Mouse (Mus musculus) myocyte (in vitro differentiated cells): ENCODE data around the gene Fpr3. TPM values are rescaled to one million over a fixed set of nuclear protein-coding genes. Genes with fewer than 3 reads are reported as not detected.

Source experiments
- H3K27me3 ChIP-seq: one replicate; pipeline ENCODE4 v1.6.1; 2011; ENCODE audit not compliant: control insufficient read depth, insufficient read depth, insufficient read length
- H3K36me3 ChIP-seq: one replicate; pipeline ENCODE4 v1.6.1; 2011; ENCODE audit not compliant: control insufficient read depth, insufficient read depth
- H3K4me2 ChIP-seq: one replicate; pipeline ENCODE4 v1.6.1; 2011; ENCODE audit warnings: low read depth, control low read depth
- H3K4me3 ChIP-seq: one replicate; pipeline ENCODE4 v1.5.1; 2011; ENCODE audit warnings: mild to moderate bottlenecking, control low read depth, moderate library complexity
- H3K79me2 ChIP-seq: one replicate; pipeline ENCODE4 v1.6.1; 2011; ENCODE audit not compliant: control insufficient read depth, insufficient read depth
- H3ac ChIP-seq: one replicate; pipeline ENCODE4 v1.6.1; 2011; ENCODE audit not compliant: control insufficient read depth, insufficient read length
- CEBPB ChIP-seq: IDR thresholded peaks from 2 replicates; pipeline ENCODE4 v1.6.1; 2011; ENCODE audit warnings: mild to moderate bottlenecking, moderate library complexity; ENCODE audit not compliant: poor library complexity, insufficient read depth, severe bottlenecking
- E2F4 ChIP-seq: IDR thresholded peaks from one replicate; pipeline ENCODE4 v1.6.1; 2011; ENCODE audit warnings: mild to moderate bottlenecking, control low read depth, moderate library complexity; ENCODE audit not compliant: insufficient read depth
- MAX ChIP-seq: IDR thresholded peaks from one replicate; pipeline ENCODE4 v1.6.1; 2011; ENCODE audit warnings: low read depth, mild to moderate bottlenecking, control low read depth
- MYOD1 ChIP-seq, 3 experiments: IDR thresholded peaks; one replicate each; pipeline ENCODE4 v1.6.1; 2011; ENCODE audit warnings: control low read depth in 2 of 3, low read depth in 2 of 3, mild to moderate bottlenecking in 2 of 3, moderate library complexity in 1 of 3; ENCODE audit not compliant: insufficient read length in 2 of 3, control insufficient read depth in 1 of 3
- MYOG ChIP-seq, 3 experiments: IDR thresholded peaks; one replicate each; pipeline ENCODE4 v1.6.1; 2011; ENCODE audit warnings: control low read depth in 2 of 3, low read depth in 2 of 3, mild to moderate bottlenecking in 2 of 3; ENCODE audit not compliant: insufficient read length in 2 of 3, control insufficient read depth in 1 of 3, insufficient read depth in 1 of 3
- POLR2A ChIP-seq: IDR thresholded peaks from one replicate; pipeline ENCODE4 v1.6.1; 2011; ENCODE audit warnings: low read depth, mild to moderate bottlenecking, control low read depth, moderate library complexity; ENCODE audit not compliant: insufficient read length
- POLR2AphosphoS2 ChIP-seq: IDR thresholded peaks from one replicate; pipeline ENCODE4 v1.6.1; 2011; ENCODE audit warnings: low read depth, control low read depth; ENCODE audit not compliant: insufficient read length
- REST ChIP-seq: IDR thresholded peaks from one replicate; pipeline ENCODE4 v1.6.1; 2011; ENCODE audit warnings: mild to moderate bottlenecking, control low read depth, moderate library complexity; ENCODE audit not compliant: insufficient read depth, insufficient read length
- SRF ChIP-seq: IDR thresholded peaks from one replicate; pipeline ENCODE4 v1.6.1; 2011; ENCODE audit warnings: low read depth; ENCODE audit not compliant: control insufficient read depth, insufficient read length
- TCF12 ChIP-seq: IDR thresholded peaks from one replicate; pipeline ENCODE4 v1.6.1; 2011; ENCODE audit warnings: mild to moderate bottlenecking, control low read depth; ENCODE audit not compliant: poor library complexity, insufficient read depth, severe bottlenecking
- TCF3 ChIP-seq: IDR thresholded peaks from one replicate; pipeline ENCODE4 v1.6.1; 2011; ENCODE audit warnings: low read depth, control low read depth; ENCODE audit not compliant: insufficient read length
- USF1 ChIP-seq: IDR thresholded peaks from one replicate; pipeline ENCODE4 v1.6.1; 2011; ENCODE audit warnings: low read depth, mild to moderate bottlenecking, control low read depth, moderate library complexity
- polyA plus RNA-seq: library from polyadenylated mRNA; unstranded; fragments of >200 nt; fragmentation: generic; extraction: Trizol; gene quantifications from one replicate; pipeline ENCODE4 v1.2.1, GENCODE M21; 2012; ENCODE audit warnings: missing spikeins

The Fpr3 gene
- polyA plus RNA-seq, 1 experiment = not detected

- TF ChIP-seq TCF12 = no peak
- Histone ChIP-seq H3K4me2 (no peak overlapping the region), H3K4me3 (no peak overlapping the region), H3K79me2 (no peaks in the 10 kb centered on the region), H3K36me3 (no peaks in the 10 kb centered on the region), H3ac (no peak overlapping the region), H3K27me3 (no peaks in the 10 kb centered on the region)
Observed at GRCm38 (mm10) chr17:17866801-17867469, 20.7 kb upstream of the Fpr3 start.

GRCm38 (mm10) chr17:17870892-17871550, 16.6 kb upstream of the Fpr3 start:
- Histone ChIP-seq H3ac (no peak overlapping the region), H3K4me3 (no peak overlapping the region), H3K79me2 (no peaks in the 10 kb centered on the region), H3K27me3 (no peaks in the 10 kb centered on the region), H3K4me2 (no peak overlapping the region), H3K36me3 (no peaks in the 10 kb centered on the region)
- TF ChIP-seq MAX = no peak
- TF ChIP-seq POLR2AphosphoS2 = no peak
- no peak for TF ChIP-seq CEBPB
- no peak for TF ChIP-seq MYOG (IDR thresholded peaks at IDR 0.05; ENCODE audit: control insufficient read depth in 1 of 3, insufficient read depth in 1 of 3, insufficient read length in 2 of 3, low read depth in 2 of 3)
- no peak for TF ChIP-seq USF1

GRCm38 (mm10) chr17:17871697-17872096, 16.0 kb upstream of the Fpr3 start:
- no peak for TF ChIP-seq TCF3
- no peak for TF ChIP-seq REST
- TF ChIP-seq POLR2AphosphoS2 = no peak
- TF ChIP-seq SRF = no peak
- TF ChIP-seq USF1 = no peak
- no peak for TF ChIP-seq E2F4
- no peak for TF ChIP-seq CEBPB
- TF ChIP-seq POLR2A = no peak
- no peak for TF ChIP-seq MAX
- no peak for TF ChIP-seq MYOG (IDR thresholded peaks at IDR 0.05; ENCODE audit: control insufficient read depth in 1 of 3, insufficient read depth in 1 of 3, insufficient read length in 2 of 3, low read depth in 2 of 3)
- TF ChIP-seq TCF12 = no peak
- TF ChIP-seq MYOD1 (IDR thresholded peaks at IDR 0.05; ENCODE audit: control insufficient read depth in 1 of 3, insufficient read length in 2 of 3, low read depth in 2 of 3) = no peak
- no peaks in the 10 kb centered on the region for H3K79me2 ChIP-seq
- no peak overlapping the region for H3K4me2 ChIP-seq
- H3K4me3 ChIP-seq = no peak overlapping the region
- H3K36me3 ChIP-seq = no peaks in the 10 kb centered on the region
- no peaks in the 10 kb centered on the region for H3K27me3 ChIP-seq
- H3ac ChIP-seq = no peak overlapping the region

GRCm38 (mm10) chr17:17879347-17879746, 8.3 kb upstream of the Fpr3 start:
- TF ChIP-seq TCF3 (no peak), E2F4 (no peak), MYOD1 (IDR thresholded peaks at IDR 0.05; ENCODE audit: control insufficient read depth in 1 of 3, insufficient read length in 2 of 3, low read depth in 2 of 3) (no peak), USF1 (no peak), SRF (no peak)
- Histone ChIP-seq H3K36me3 (no peaks in the 10 kb centered on the region), H3K4me3 (no peak overlapping the region), H3K4me2 (no peak overlapping the region), H3ac (no peak overlapping the region), H3K79me2 (no peaks in the 10 kb centered on the region), H3K27me3 (no peaks in the 10 kb centered on the region)

GRCm38 (mm10) chr17:17882672-17883071, 5.0 kb upstream of the Fpr3 start:
- Histone ChIP-seq H3ac (no peak overlapping the region), H3K27me3 (no peaks in the 10 kb centered on the region), H3K36me3 (no peaks in the 10 kb centered on the region), H3K4me3 (no peak overlapping the region), H3K79me2 (no peaks in the 10 kb centered on the region), H3K4me2 (no peak overlapping the region)
- TF ChIP-seq CEBPB (no peak), E2F4 (no peak), TCF3 (no peak), POLR2AphosphoS2 (no peak), MAX (no peak), REST (no peak), SRF (no peak), MYOD1 (IDR thresholded peaks at IDR 0.05; ENCODE audit: control insufficient read depth in 1 of 3, insufficient read length in 2 of 3, low read depth in 2 of 3) (no peak), MYOG (IDR thresholded peaks at IDR 0.05; ENCODE audit: control insufficient read depth in 1 of 3, insufficient read depth in 1 of 3, insufficient read length in 2 of 3, low read depth in 2 of 3) (no peak)
